Comparison of ENCODE assay signal across 8 mouse cellular contexts in the genomic region with DNA sequence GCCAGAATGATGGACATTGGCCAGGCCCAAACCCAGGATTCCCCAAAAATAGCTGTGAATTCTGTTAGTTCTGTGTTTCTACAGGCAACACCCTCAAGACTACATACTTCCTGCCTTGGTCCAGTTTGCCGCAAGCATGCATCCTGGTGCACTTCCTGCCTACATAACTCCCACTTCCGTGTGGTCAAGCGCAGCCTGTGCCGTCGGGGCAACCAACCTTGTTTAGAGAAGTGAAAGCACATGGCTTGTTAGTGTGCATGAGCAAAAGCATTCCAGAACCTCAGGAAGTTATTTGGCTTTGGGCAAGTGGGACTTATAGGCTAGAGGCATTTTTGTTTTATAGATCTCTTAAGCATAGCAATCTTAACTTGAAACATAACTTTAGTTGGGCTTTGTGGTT.
A peak's percentile ranks its signal among the peaks of the same experiment; 100 is the strongest.
DNase-seq lines count a peak whose midpoint lies in the region.
"Had no signal": no experiment of that assay in that cellular context is flagged by ENCODE, and none has a peak within 500 bp of the region (broad histone marks: within the 10 kb centered on the region; RNA-seq: fewer than 3 reads in every experiment).

No protein-coding gene starts in this region.

- H3K36me3 ChIP-seq in splenic B cell, adult 2 months (ENCODE audit: control insufficient read depth, insufficient read depth, low read length, poor library complexity, severe bottlenecking), result no peaks in the 10 kb centered on the region

- DNase-seq in spleen, adult 18-20 months, result peak; percentile 37 to 53
- DNase-seq in spleen, postnatal 14 days (ENCODE audit: low spot score in 2 of 2), result no peak
- peak; percentile 49 for DNase-seq in heart, adult 8-10 months (ENCODE audit: low spot score)
- peak; percentile 45 for DNase-seq in kidney, postnatal 14 days
- peak; percentile 64 for DNase-seq in splenic B cell, adult 2 months (ENCODE audit: low read depth, low spot score)
- no peak for DNase-seq in cerebellum, postnatal 25 days
- DNase-seq in cerebellum, postnatal 36 days, result no peak
- DNase-seq: gastrocnemius, postnatal 25 days had no signal

- no peaks in the 10 kb centered on the region for H3K27me3 ChIP-seq in splenic B cell, adult 2 months (ENCODE audit: control insufficient read depth, insufficient read depth, low read length, poor library complexity, severe bottlenecking)

Comparison
In these comparisons a context has a peak if more than half of its experiments do, and no peak if none do; other contexts are left out.
1. DNase-seq: peak in spleen, adult 18-20 months (2 of 2), heart, adult 8-10 months (single experiment), kidney, postnatal 14 days (single experiment) and splenic B cell, adult 2 months (single experiment); none in spleen, postnatal 14 days (0 of 2), cerebellum, postnatal 25 days (0 of 2) and cerebellum, postnatal 36 days (0 of 2).